Mouse (Mus musculus) bone marrow macrophage, adult 2 months (primary cell): Measurements from ENCODE around the gene Adcy9.

ENCODE experiments used
- CTCF ChIP-seq: IDR thresholded peaks from 2 replicates; pipeline ENCODE4 v1.5.1; 2012; ENCODE audit warnings: low read depth, mild to moderate bottlenecking, low read length, moderate library complexity
- POLR2A ChIP-seq: IDR thresholded peaks from 2 replicates; pipeline ENCODE4 v1.6.1; 2012; ENCODE audit warnings: mild to moderate bottlenecking, low read depth, low read length, borderline replicate concordance

- TF ChIP-seq POLR2A (no peak), CTCF (no peak)
These were observed 24.1 kb upstream of the Adcy9 start for GRCm38 (mm10) chr16:4444378-4444777.
